Mouse (Mus musculus) CH12.LX (cell line): ENCODE data around the gene Dnmt3l. TPM values are rescaled to one million over a fixed set of nuclear protein-coding genes. Genes with fewer than 3 reads are reported as not detected.

ENCODE experiments used
- DNase-seq: peaks from one replicate; pipeline ENCODE4 v3.0.0-alpha.2; 2013; ENCODE audit errors: extremely low read depth
- H3K27ac ChIP-seq: 2 replicates; pipeline ENCODE4 v1.5.1; 2012; ENCODE audit warnings: low read depth, mild to moderate bottlenecking, control low read depth, moderate library complexity; ENCODE audit not compliant: insufficient read depth
- H3K27me3 ChIP-seq: replicated peaks from 2 replicates; pipeline ENCODE3; 2012; ENCODE audit warnings: inconsistent platforms
- H3K36me3 ChIP-seq, 2 experiments: replicated peaks in 1 of 2; 2 replicates each; pipeline versions ENCODE3 to v1.6.1; 2012; ENCODE audit warnings: inconsistent platforms in 1 of 2, low read length in 1 of 2, mild to moderate bottlenecking in 1 of 2, mixed read lengths in 1 of 2, moderate library complexity in 1 of 2; ENCODE audit not compliant: control insufficient read depth in 1 of 2, insufficient read depth in 1 of 2
- H3K4me1 ChIP-seq, 2 experiments: 2 replicates each; pipeline ENCODE4 v1.6.1; 2012; ENCODE audit warnings: inconsistent platforms in 1 of 2, moderate library complexity in 1 of 2; ENCODE audit not compliant: insufficient read depth in 2 of 2, control insufficient read depth in 1 of 2
- H3K4me2 ChIP-seq: 2 replicates; pipeline ENCODE4 v1.6.1; 2012; ENCODE audit warnings: low read depth, mild to moderate bottlenecking, control low read depth; ENCODE audit not compliant: poor library complexity, insufficient read depth, severe bottlenecking
- H3K4me3 ChIP-seq, 3 experiments: fragments of 150-350 bp in 1 of 3; sonication (generic) in 1 of 3; replicated peaks in 1 of 3; 2 replicates each; pipeline versions ENCODE3 to v1.5.1; 2011 to 2012; ENCODE audit warnings: low read depth in 2 of 3, low read length in 2 of 3, mild to moderate bottlenecking in 2 of 3, moderate library complexity in 2 of 3, control low read depth in 1 of 3, improper control_type of control experiment in 1 of 3, inconsistent platforms in 1 of 3, mixed read lengths in 1 of 3; ENCODE audit not compliant: poor library complexity in 1 of 3
- H3K79me2 ChIP-seq: replicated peaks from 2 replicates; pipeline ENCODE4 v1.6.1; 2012; ENCODE audit warnings: mild to moderate bottlenecking, moderate library complexity; ENCODE audit not compliant: control insufficient read depth, poor library complexity, insufficient read depth, severe bottlenecking; ENCODE audit errors: extremely low read depth
- H3K9ac ChIP-seq: 2 replicates; pipeline ENCODE4 v1.6.1; 2012; ENCODE audit warnings: low read depth, mild to moderate bottlenecking, control low read depth, moderate library complexity; ENCODE audit not compliant: insufficient read depth
- H3K9me3 ChIP-seq: replicated peaks from 2 replicates; pipeline ENCODE3; 2012; ENCODE audit warnings: low read length, inconsistent platforms, mixed read lengths
- BHLHE40 ChIP-seq: IDR thresholded peaks from 2 replicates; pipeline ENCODE4 v1.6.1; 2011; ENCODE audit warnings: mild to moderate bottlenecking, low read depth, low read length, improper control_type of control experiment
- CHD1 ChIP-seq: IDR thresholded peaks from 2 replicates; pipeline ENCODE4 v1.6.1; 2012; ENCODE audit warnings: low read depth, low read length, improper control_type of control experiment, inconsistent platforms
- CHD2 ChIP-seq: IDR thresholded peaks from 2 replicates; pipeline ENCODE4 v1.6.1; 2011; ENCODE audit warnings: low read length, improper control_type of control experiment
- E2F4 ChIP-seq: IDR thresholded peaks from 2 replicates; pipeline ENCODE4 v1.6.1; 2011; ENCODE audit warnings: low read depth, low read length, improper control_type of control experiment; ENCODE audit not compliant: insufficient replicate concordance
- ELF1 ChIP-seq: IDR thresholded peaks from 2 replicates; pipeline ENCODE4 v1.6.1; 2014; ENCODE audit warnings: low read depth, mild to moderate bottlenecking, inconsistent platforms, low read length, improper control_type of control experiment
- EP300 ChIP-seq: IDR thresholded peaks from 2 replicates; pipeline ENCODE4 v1.6.1; 2011; ENCODE audit warnings: low read length, improper control_type of control experiment
- ETS1 ChIP-seq: conservative IDR thresholded peaks from 2 replicates; pipeline ENCODE4 v1.6.1; 2012; ENCODE audit warnings: low read depth, mild to moderate bottlenecking, inconsistent platforms, low read length, improper control_type of control experiment, moderate library complexity
- GABPA ChIP-seq: IDR thresholded peaks from 2 replicates; pipeline ENCODE4 v1.6.1; 2012; ENCODE audit warnings: low read depth, low read length, improper control_type of control experiment, inconsistent platforms; ENCODE audit not compliant: insufficient replicate concordance
- HCFC1 ChIP-seq: IDR thresholded peaks from 2 replicates; pipeline ENCODE4 v1.6.1; 2012; ENCODE audit warnings: low read depth, mild to moderate bottlenecking, inconsistent platforms, low read length, improper control_type of control experiment
- IRF4 ChIP-seq: IDR thresholded peaks from 2 replicates; pipeline ENCODE4 v1.6.1; 2014; ENCODE audit warnings: low read depth, mild to moderate bottlenecking, inconsistent platforms, low read length, improper control_type of control experiment
- JUND ChIP-seq: conservative IDR thresholded peaks from 2 replicates; pipeline ENCODE4 v1.6.1; 2011; ENCODE audit warnings: low read depth, low read length, improper control_type of control experiment
- MAX ChIP-seq: IDR thresholded peaks from 2 replicates; pipeline ENCODE4 v1.6.1; 2011; ENCODE audit warnings: low read length, improper control_type of control experiment
- MAZ ChIP-seq: IDR thresholded peaks from 2 replicates; pipeline ENCODE4 v1.6.1; 2012; ENCODE audit warnings: low read depth, mild to moderate bottlenecking, inconsistent platforms, low read length, improper control_type of control experiment, moderate library complexity
- MEF2A ChIP-seq: IDR thresholded peaks from 2 replicates; pipeline ENCODE4 v1.6.1; 2014; ENCODE audit warnings: low read depth, mild to moderate bottlenecking, inconsistent platforms, low read length, improper control_type of control experiment, borderline replicate concordance
- MXI1 ChIP-seq: IDR thresholded peaks from 2 replicates; pipeline ENCODE4 v1.6.1; 2011; ENCODE audit warnings: mild to moderate bottlenecking, low read depth, low read length, improper control_type of control experiment
- NRF1 ChIP-seq: IDR thresholded peaks from 2 replicates; pipeline ENCODE4 v1.6.1; 2014; ENCODE audit warnings: low read depth, mild to moderate bottlenecking, inconsistent platforms, low read length, improper control_type of control experiment, moderate library complexity
- PAX5 ChIP-seq: IDR thresholded peaks from 2 replicates; pipeline ENCODE4 v1.6.1; 2012; ENCODE audit warnings: low read length, inconsistent platforms, mixed read lengths
- POLR2A ChIP-seq: IDR thresholded peaks from 2 replicates; pipeline ENCODE4 v1.6.1; 2011; ENCODE audit warnings: low read depth, mild to moderate bottlenecking, improper control_type of control experiment, low read length
- POLR2AphosphoS2 ChIP-seq: IDR thresholded peaks from 2 replicates; pipeline ENCODE4 v1.6.1; 2011; ENCODE audit warnings: low read depth, low read length, improper control_type of control experiment
- RAD21 ChIP-seq: IDR thresholded peaks from 2 replicates; pipeline ENCODE4 v1.6.1; 2011; ENCODE audit warnings: low read depth, mild to moderate bottlenecking, low read length, improper control_type of control experiment, moderate library complexity
- RCOR1 ChIP-seq: conservative IDR thresholded peaks from 2 replicates; pipeline ENCODE4 v1.6.1; 2012; ENCODE audit warnings: low read depth, mild to moderate bottlenecking, inconsistent platforms, low read length, improper control_type of control experiment
- SIN3A ChIP-seq: IDR thresholded peaks from 2 replicates; pipeline ENCODE4 v1.6.1; 2012; ENCODE audit warnings: low read length, improper control_type of control experiment, inconsistent platforms
- SMC3 ChIP-seq: IDR thresholded peaks from 2 replicates; pipeline ENCODE4 v1.6.1; 2011; ENCODE audit warnings: low read depth, low read length, improper control_type of control experiment
- TBP ChIP-seq: conservative IDR thresholded peaks from 2 replicates; pipeline ENCODE4 v1.6.1; 2011; ENCODE audit warnings: low read depth, low read length, improper control_type of control experiment
- TCF12 ChIP-seq: IDR thresholded peaks from 2 replicates; pipeline ENCODE4 v1.6.1; 2014; ENCODE audit warnings: low read depth, mild to moderate bottlenecking, inconsistent platforms, low read length, improper control_type of control experiment
- UBTF ChIP-seq: IDR thresholded peaks from 2 replicates; pipeline ENCODE4 v1.6.1; 2012; ENCODE audit warnings: low read depth, mild to moderate bottlenecking, inconsistent platforms, low read length, improper control_type of control experiment, moderate library complexity
- USF1 ChIP-seq: IDR thresholded peaks from 2 replicates; pipeline ENCODE4 v1.6.1; 2014; ENCODE audit warnings: low read depth, mild to moderate bottlenecking, inconsistent platforms, low read length, improper control_type of control experiment
- USF2 ChIP-seq: conservative IDR thresholded peaks from 2 replicates; pipeline ENCODE4 v1.6.1; 2011; ENCODE audit warnings: low read depth, low read length, improper control_type of control experiment
- ZC3H11A ChIP-seq: IDR thresholded peaks from 2 replicates; pipeline ENCODE4 v1.6.1; 2012; ENCODE audit warnings: low read depth, mild to moderate bottlenecking, inconsistent platforms, low read length, improper control_type of control experiment
- ZKSCAN1 ChIP-seq: IDR thresholded peaks from 2 replicates; pipeline ENCODE4 v1.6.1; 2012; ENCODE audit warnings: low read depth, inconsistent platforms, low read length, improper control_type of control experiment, borderline replicate concordance
- ZNF384 ChIP-seq: IDR thresholded peaks from 2 replicates; pipeline ENCODE4 v1.6.1; 2012; ENCODE audit warnings: low read depth, low read length, improper control_type of control experiment, inconsistent platforms
- dilution Hi-C: fragments of 300-500 bp; cut with MboI; formaldehyde crosslinking; loops from 2 replicates; pipeline ENCODE4 v1.14.3; 2020; ENCODE audit warnings: low sequenced_read_pairs; ENCODE audit not compliant: extremely low pct_unique_long_range_greater_than_20kb, extremely low pct_ligation_motif_present
- in situ Hi-C: fragments of 300-500 bp; cut with MboI; formaldehyde crosslinking; loops from 3 replicates; pipeline ENCODE4 v1.14.3; 2019; ENCODE audit warnings: low sequenced_read_pairs, low pct_ligation_motif_present, low pct_unique_long_range_greater_than_20kb, mixed read lengths
- polyA plus RNA-seq: library from polyadenylated mRNA; unstranded; fragments of >175 nt; gene quantifications from 2 replicates; pipeline ENCODE4 v1.2.1, GENCODE M21; 2012; ENCODE audit warnings: low read depth; ENCODE audit not compliant: insufficient read length
- total RNA-seq, 2 experiments: library from RNA; depleted of rRNA; stranded (reverse); fragments of 300-350 nt in 1 of 2; fragments of >200 nt in 1 of 2; gene quantifications; 2 replicates each; pipeline ENCODE4 v1.2.3; 2012 to 2014

Dnmt3l gene
- total and polyA plus RNA-seq, 3 experiments = 0.21 to 0.23 TPM; not detected in 1

DNA sequence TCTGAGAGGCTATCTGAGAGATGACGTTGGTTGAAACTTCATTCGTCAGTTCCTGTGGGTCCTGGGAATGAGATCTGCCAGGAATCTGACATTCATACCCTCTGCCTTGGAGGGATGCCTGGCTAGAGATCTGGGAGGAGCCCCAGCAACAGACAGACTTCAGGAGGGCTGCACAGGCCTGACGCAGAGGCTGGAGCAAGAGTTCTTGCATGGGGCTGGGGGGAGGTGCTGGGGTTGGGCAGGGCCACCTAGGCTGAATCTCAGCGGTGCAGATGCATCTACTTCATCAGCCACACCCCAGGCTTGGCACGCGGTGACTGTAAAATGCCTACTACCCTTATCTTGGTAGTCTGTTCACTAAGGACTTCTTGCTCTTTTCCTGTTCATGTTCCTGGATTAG, 48.5 kb downstream of the Dnmt3l start:
- TF ChIP-seq GABPA = no peak
- no peak for TF ChIP-seq UBTF
- no peak for TF ChIP-seq RAD21
- Histone ChIP-seq H3K9ac (no peak overlapping the region), H3K9me3 (peaks cover 8% of the 10 kb centered on the region), H3K36me3 (no peaks in the 10 kb centered on the region), H3K4me3 (no peak overlapping the region), H3K4me2 (no peak overlapping the region), H3K27ac (no peak overlapping the region), H3K27me3 (peaks cover 56% of the 10 kb centered on the region), H3K79me2 (no peaks in the 10 kb centered on the region), H3K4me1 (peaks cover 35 to 77% of the 10 kb centered on the region in 2 experiments)
- in situ Hi-C loops = loop anchor here (10.0 kb wide), 1 partner anchor 55 kb away; no protein-coding TSS in a partner anchor
- dilution Hi-C loops = no loop called here
- no peak for DNase-seq

DNA sequence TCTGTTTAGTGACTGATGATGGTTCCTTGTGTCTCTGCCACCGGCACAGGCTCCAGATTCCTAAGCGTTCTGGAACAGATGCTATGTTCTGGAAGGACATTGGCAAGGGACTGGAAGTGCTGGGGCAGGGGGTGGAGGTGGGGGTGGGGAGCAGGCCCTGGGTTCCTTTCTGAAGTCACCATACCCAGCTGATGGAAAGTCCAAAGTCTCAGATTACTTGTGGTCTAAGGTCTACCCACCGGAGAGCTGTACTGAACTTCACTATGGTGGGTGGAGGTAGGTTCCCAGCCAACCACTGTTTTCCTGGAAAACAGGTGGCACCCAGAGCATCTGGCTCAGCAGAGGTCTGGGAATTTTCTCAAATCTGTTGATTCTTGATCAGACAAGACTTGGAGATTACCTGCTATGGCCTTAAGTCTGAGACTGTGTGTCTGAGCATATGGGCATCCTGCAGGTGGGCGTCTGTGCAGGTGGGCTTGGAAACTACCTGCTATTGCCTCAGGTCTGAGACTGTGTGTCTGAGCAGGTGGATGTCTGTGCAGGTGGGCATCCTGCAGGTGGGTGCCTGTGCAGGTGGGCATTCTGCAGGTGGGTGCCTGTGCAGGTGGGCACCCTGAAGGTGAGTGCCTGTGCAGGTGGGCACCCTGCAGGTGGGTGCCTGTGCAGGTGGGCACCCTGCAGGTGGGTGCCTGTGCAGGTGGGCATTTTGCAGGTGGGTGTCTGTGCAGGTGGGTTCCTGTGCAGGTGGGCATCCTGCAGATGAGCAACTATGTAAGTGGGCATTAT, 49.2 kb downstream of the Dnmt3l start:
- H3K4me1 ChIP-seq = peaks cover 33 to 72% of the 10 kb centered on the region in 2 experiments
- H3K79me2 ChIP-seq = no peaks in the 10 kb centered on the region
- H3K27me3 ChIP-seq = peaks cover 60% of the 10 kb centered on the region
- peak overlapping the region in 1 of 3 experiments; percentile 30 for H3K4me3 ChIP-seq
- H3K36me3 ChIP-seq = no peaks in the 10 kb centered on the region
- no peak overlapping the region for H3K4me2 ChIP-seq
- in situ Hi-C loops (loop anchor here (10.0 kb wide), 1 partner anchor 54 kb away; no protein-coding TSS in a partner anchor), dilution Hi-C loops (no loop called here)
- DNase-seq = no peak
- no peak overlapping the region for H3K9ac ChIP-seq
- peaks cover 10% of the 10 kb centered on the region for H3K9me3 ChIP-seq
- H3K27ac ChIP-seq = no peak overlapping the region
- TF ChIP-seq USF2 (no peak), ZKSCAN1 (no peak), HCFC1 (no peak), CHD1 (no peak), GABPA (no peak), MEF2A (0 out of 2 replicates have a peak, but pooled peaks have one; percentile 12), ZNF384 (no peak), TCF12 (peak; percentile 55; the same call in 1 of the 2 replicates), RCOR1 (no peak), E2F4 (no peak), BHLHE40 (peak; percentile 65), SMC3 (no peak), POLR2A (no peak), UBTF (no peak), USF1 (no peak), IRF4 (no peak), ELF1 (no peak), ETS1 (peak; percentile 73), EP300 (peak; percentile 59; the same call in 1 of the 2 replicates), POLR2AphosphoS2 (no peak), TBP (no peak), CHD2 (peak; percentile 78), MXI1 (no peak), NRF1 (no peak), ZC3H11A (no peak), SIN3A (peak; percentile 47), JUND (no peak), PAX5 (no peak), MAZ (no peak), RAD21 (no peak), MAX (no peak)
